Mouse (Mus musculus) lung, embryonic 15.5 days (tissue): ENCODE data around the gene Arglu1. TPM values are rescaled to one million over a fixed set of nuclear protein-coding genes. Genes with fewer than 3 reads are reported as not detected.

Experiments used
- ATAC-seq: fragments of 200-750 bp; cut with Nextera tagmentation; 2 replicates; pipeline ENCODE4 v1.8.0; 2017; ENCODE audit warnings: moderate number of reproducible peaks, borderline replicate concordance; ENCODE audit not compliant: low FRiP score, low TSS enrichment; ENCODE audit errors: extremely low read depth
- H3K27ac ChIP-seq: fragments of 300-500 bp; sonication (generic); 2 replicates; pipeline ENCODE4 v1.5.1; 2015; ENCODE audit warnings: moderate library complexity, mild to moderate bottlenecking, inconsistent platforms
- H3K27me3 ChIP-seq: fragments of 300-500 bp; sonication (generic); 2 replicates; pipeline ENCODE4 v1.6.1; 2015; ENCODE audit warnings: inconsistent platforms
- H3K36me3 ChIP-seq: fragments of 300-500 bp; sonication (generic); 2 replicates; pipeline ENCODE4 v1.6.1; 2015; ENCODE audit warnings: inconsistent platforms
- H3K4me1 ChIP-seq: fragments of 300-500 bp; sonication (generic); 2 replicates; pipeline ENCODE4 v1.6.1; 2015; ENCODE audit warnings: inconsistent platforms
- H3K4me2 ChIP-seq: fragments of 300-500 bp; sonication (generic); 2 replicates; pipeline ENCODE4 v1.6.1; 2015; ENCODE audit warnings: inconsistent platforms, mild to moderate bottlenecking, moderate library complexity
- H3K4me3 ChIP-seq: fragments of 300-500 bp; sonication (generic); 2 replicates; pipeline ENCODE4 v1.5.1; 2015; ENCODE audit warnings: mild to moderate bottlenecking, inconsistent platforms
- H3K9ac ChIP-seq: fragments of 300-500 bp; sonication (generic); 2 replicates; pipeline ENCODE4 v1.6.1; 2015; ENCODE audit warnings: inconsistent platforms
- H3K9me3 ChIP-seq: fragments of 300-500 bp; sonication (generic); 2 replicates; pipeline ENCODE4 v1.6.1; 2016; ENCODE audit warnings: inconsistent platforms
- WGBS: fragments of 180-500 bp; shearing (Covaris S2); methylation state at CpG from one replicate; pipeline ENCODE4 v1.1.7; 2015; 5-methylcytosine and 5-hydroxymethylcytosine counted together
- polyA plus RNA-seq: library from polyadenylated mRNA; unstranded; fragments of >200 nt; fragmentation: Nextera tagmentation; extraction: Ambion mirVana; gene quantifications from 2 replicates; pipeline ENCODE4 v1.2.1, GENCODE M21; 2015

Arglu1 gene
- polyA plus RNA-seq, 1 experiment from 2014 or later: 152 TPM

- WGBS: 70% methylated on average over 11 of the region's 11 CpGs
- Histone ChIP-seq H3K4me2 (no peak overlapping the region), H3K27ac (no peak overlapping the region), H3K36me3 (peaks cover 3% of the 10 kb centered on the region; the same call in 1 of the 2 replicates), H3K9me3 (no peaks in the 10 kb centered on the region), H3K27me3 (no peaks in the 10 kb centered on the region), H3K9ac (no peak overlapping the region), H3K4me3 (no peak overlapping the region), H3K4me1 (peaks cover 12% of the 10 kb centered on the region)
- no peak for ATAC-seq
Measured at GRCm38 (mm10) chr8:8644160-8644915, 46.0 kb downstream of the Arglu1 start.

- Histone ChIP-seq H3K9ac (no peak overlapping the region), H3K27me3 (no peaks in the 10 kb centered on the region), H3K9me3 (no peaks in the 10 kb centered on the region), H3K4me3 (no peak overlapping the region), H3K4me1 (no peaks in the 10 kb centered on the region), H3K36me3 (peaks cover 21% of the 10 kb centered on the region; the same call in 1 of the 2 replicates), H3K4me2 (no peak overlapping the region), H3K27ac (no peak overlapping the region)
- WGBS: 39% methylated on average over 4 of the region's 4 CpGs
- no peak for ATAC-seq
Measured at GRCm38 (mm10) chr8:8640264-8640588, 50.1 kb downstream of the Arglu1 start.

- no peak overlapping the region for H3K9ac ChIP-seq
- no peak overlapping the region for H3K4me2 ChIP-seq
- ATAC-seq: no peak
- no peaks in the 10 kb centered on the region for H3K9me3 ChIP-seq
- H3K4me1 ChIP-seq: no peaks in the 10 kb centered on the region
- no peaks in the 10 kb centered on the region for H3K27me3 ChIP-seq
- no peak overlapping the region for H3K27ac ChIP-seq
- H3K4me3 ChIP-seq: no peak overlapping the region
- WGBS: 63% methylated on average over 8 of the region's 8 CpGs
- peaks cover 21% of the 10 kb centered on the region; the same call in 1 of the 2 replicates for H3K36me3 ChIP-seq
Measured at GRCm38 (mm10) chr8:8639569-8640263, 50.6 kb downstream of the Arglu1 start.

GRCm38 (mm10) chr8:8631394-8631793 is 58.9 kb downstream of the Arglu1 start:
- peaks cover 8% of the 10 kb centered on the region; the same call in 1 of the 2 replicates for H3K4me1 ChIP-seq
- ATAC-seq: no peak
- WGBS: 68% methylated on average over 7 of the region's 7 CpGs

GRCm38 (mm10) chr8:8624017-8624416 is 66.3 kb downstream of the Arglu1 start:
- no peak overlapping the region for H3K9ac ChIP-seq
- H3K4me3 ChIP-seq: no peak overlapping the region
- H3K27me3 ChIP-seq: no peaks in the 10 kb centered on the region
- no peak overlapping the region for H3K4me2 ChIP-seq
- H3K36me3 ChIP-seq: peaks cover 32% of the 10 kb centered on the region
- ATAC-seq: no peak
- H3K9me3 ChIP-seq: no peaks in the 10 kb centered on the region
- peaks cover 19% of the 10 kb centered on the region for H3K4me1 ChIP-seq
- H3K27ac ChIP-seq: peak overlapping the region; percentile 32; the same call in 1 of the 2 replicates
- 15% methylated on average over 7 of the region's 7 CpGs for WGBS

More at GRCm38 (mm10) chr8:8631394-8631793, 58.9 kb downstream of the Arglu1 start:
- H3K4me2 ChIP-seq: no peak overlapping the region
- no peaks in the 10 kb centered on the region for H3K9me3 ChIP-seq
- H3K4me3 ChIP-seq: no peak overlapping the region
- no peak overlapping the region for H3K9ac ChIP-seq
- no peak overlapping the region for H3K27ac ChIP-seq
- peaks cover 11% of the 10 kb centered on the region; the same call in 1 of the 2 replicates for H3K36me3 ChIP-seq
- H3K27me3 ChIP-seq: no peaks in the 10 kb centered on the region

- no peak for ATAC-seq
- H3K4me2 ChIP-seq: no peak overlapping the region
- H3K36me3 ChIP-seq: peaks cover 32% of the 10 kb centered on the region
- H3K9me3 ChIP-seq: no peaks in the 10 kb centered on the region
- no peaks in the 10 kb centered on the region for H3K27me3 ChIP-seq
- H3K4me3 ChIP-seq: no peak overlapping the region
- H3K27ac ChIP-seq: peak overlapping the region; percentile 32; the same call in 1 of the 2 replicates
- H3K9ac ChIP-seq: no peak overlapping the region
- peaks cover 19% of the 10 kb centered on the region for H3K4me1 ChIP-seq
- 30% methylated on average over 8 of the region's 8 CpGs for WGBS
Measured at GRCm38 (mm10) chr8:8623486-8623885, 66.8 kb downstream of the Arglu1 start.

GRCm38 (mm10) chr8:8622476-8622875 is 67.8 kb downstream of the Arglu1 start:
- no peak for ATAC-seq
- Histone ChIP-seq H3K4me2 (no peak overlapping the region), H3K27ac (no peak overlapping the region), H3K36me3 (peaks cover 41% of the 10 kb centered on the region), H3K4me1 (peaks cover 19% of the 10 kb centered on the region), H3K9ac (no peak overlapping the region), H3K9me3 (no peaks in the 10 kb centered on the region), H3K4me3 (no peak overlapping the region), H3K27me3 (no peaks in the 10 kb centered on the region)
- 85% methylated on average over 3 of the region's 3 CpGs for WGBS

- Histone ChIP-seq H3K36me3 (peaks cover 42% of the 10 kb centered on the region), H3K9me3 (no peaks in the 10 kb centered on the region), H3K27me3 (no peaks in the 10 kb centered on the region), H3K4me1 (peaks cover 19% of the 10 kb centered on the region), H3K4me2 (no peak overlapping the region), H3K9ac (no peak overlapping the region), H3K27ac (no peak overlapping the region), H3K4me3 (no peak overlapping the region)
- 85% methylated on average over 12 of the region's 12 CpGs for WGBS
- no peak for ATAC-seq
Measured at GRCm38 (mm10) chr8:8622031-8622430, 68.3 kb downstream of the Arglu1 start.

GRCm38 (mm10) chr8:8621236-8621917 is 68.9 kb downstream of the Arglu1 start:
- Histone ChIP-seq H3K4me2 (no peak overlapping the region), H3K36me3 (peaks cover 48% of the 10 kb centered on the region), H3K4me3 (no peak overlapping the region), H3K9ac (no peak overlapping the region), H3K27me3 (no peaks in the 10 kb centered on the region), H3K4me1 (peaks cover 19% of the 10 kb centered on the region), H3K27ac (no peak overlapping the region), H3K9me3 (no peaks in the 10 kb centered on the region)
- 82% methylated on average over 16 of the region's 16 CpGs for WGBS
- ATAC-seq: no peak

GRCm38 (mm10) chr8:8620536-8620935 is 69.8 kb downstream of the Arglu1 start:
- Histone ChIP-seq H3K27ac (0 out of 2 replicates have a peak overlapping the region, but pooled peaks have one; percentile 37), H3K9me3 (no peaks in the 10 kb centered on the region), H3K4me3 (no peak overlapping the region), H3K9ac (no peak overlapping the region), H3K4me2 (no peak overlapping the region), H3K36me3 (peaks cover 45% of the 10 kb centered on the region), H3K4me1 (peaks cover 19% of the 10 kb centered on the region), H3K27me3 (no peaks in the 10 kb centered on the region)
- ATAC-seq: no peak
- 89% methylated on average over 21 of the region's 21 CpGs for WGBS

GRCm38 (mm10) chr8:8619221-8620194 is 70.8 kb downstream of the Arglu1 start:
- WGBS: 56% methylated on average over 19 of the region's 19 CpGs
- peaks cover 45% of the 10 kb centered on the region for H3K36me3 ChIP-seq

More at GRCm38 (mm10) chr8:8619221-8620194, 70.8 kb downstream of the Arglu1 start:
- H3K4me2 ChIP-seq: no peak overlapping the region
- peak; percentile 67; the same call in 1 of the 2 replicates for ATAC-seq
- no peak overlapping the region for H3K9ac ChIP-seq
- no peaks in the 10 kb centered on the region for H3K9me3 ChIP-seq
- H3K4me3 ChIP-seq: no peak overlapping the region
- no peaks in the 10 kb centered on the region for H3K27me3 ChIP-seq
- H3K4me1 ChIP-seq: peaks cover 9% of the 10 kb centered on the region
- H3K27ac ChIP-seq: peak overlapping the region; percentile 37
